8 mouse cellular contexts compared by ENCODE assay signal in the genomic region with DNA sequence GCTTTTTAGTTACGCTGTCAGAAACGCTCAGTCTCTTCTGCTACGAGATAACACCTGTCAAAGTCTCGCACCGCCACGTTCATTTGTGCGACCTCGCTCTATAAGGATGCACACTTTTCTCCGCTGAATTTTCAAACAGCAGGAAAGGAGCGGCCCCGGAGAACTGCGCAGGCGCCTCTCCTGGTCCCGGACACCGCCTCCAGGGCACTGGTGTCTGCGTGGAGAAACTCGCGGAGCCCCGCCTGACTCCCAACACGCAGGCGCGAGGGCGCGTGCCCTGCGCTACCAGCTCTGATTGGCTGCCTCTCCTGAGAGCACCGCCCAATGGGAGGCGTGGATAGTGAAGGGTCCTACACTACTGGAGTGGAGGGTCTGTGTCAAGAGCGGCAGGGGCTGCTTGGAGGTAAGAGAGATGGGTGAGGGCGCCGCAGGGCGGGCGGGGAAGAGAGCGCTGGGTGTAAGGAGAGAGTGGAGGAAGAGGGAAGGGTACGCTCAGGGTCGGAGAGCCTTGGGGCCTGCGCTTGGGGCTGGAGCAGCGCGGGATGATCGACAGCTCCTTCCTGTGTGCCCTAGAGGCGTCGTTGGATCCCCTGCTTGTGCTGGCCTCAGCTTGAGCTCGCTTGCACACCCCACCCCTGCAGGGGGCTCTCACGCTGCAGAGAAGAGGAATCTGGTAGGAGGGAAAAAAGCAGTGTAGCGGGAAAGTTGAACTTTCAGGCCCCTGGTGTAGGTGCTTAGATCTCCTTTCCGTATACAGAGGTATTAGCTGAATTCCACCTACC. TPM values are rescaled to one million over a fixed set of nuclear protein-coding genes. Genes with fewer than 3 reads are reported as not detected.
DNase-seq lines count a peak whose midpoint lies in the region; ATAC-seq and TF ChIP-seq lines count a peak whose summit lies in the region.

A gene (plus strand): TSS at position 324 of the 782 bp plus-strand sequence.

- H3K27ac ChIP-seq in forebrain, postnatal 0 days (ENCODE audit: low read depth, low read length), result peak within 1 kb of the TSS; percentile 88
- H3K27ac ChIP-seq in lung, embryonic 15.5 days, result peak within 1 kb of the TSS; percentile 95

- ATAC-seq in G1E (ENCODE audit: extremely low read depth, insufficient number of reproducible peaks, low FRiP score, poor library complexity, severe bottlenecking), result peak; percentile 70
- ATAC-seq in forebrain, postnatal 0 days, result peak; percentile 98
- peak; percentile 94 for ATAC-seq in lung, embryonic 15.5 days (ENCODE audit: borderline replicate concordance, extremely low read depth, low FRiP score, low TSS enrichment)

- no peaks in the 10 kb centered on the region for H3K9me3 ChIP-seq in G1E (replicated peaks)
- no peaks in the 10 kb centered on the region for H3K9me3 ChIP-seq in forebrain, postnatal 0 days (ENCODE audit: low read length)
- H3K9me3 ChIP-seq in lung, embryonic 15.5 days, result no peaks in the 10 kb centered on the region

- no peaks in the 10 kb centered on the region for H3K27me3 ChIP-seq in G1E (ENCODE audit: insufficient read depth, low read length)
- no peaks in the 10 kb centered on the region for H3K27me3 ChIP-seq in forebrain, postnatal 0 days (ENCODE audit: insufficient read depth, low read length)
- 0 out of 2 replicates have a peak, but pooled peaks cover 3% of the 10 kb centered on the region for H3K27me3 ChIP-seq in lung, embryonic 15.5 days

- peak within 1 kb of the TSS; percentile 90 for H3K4me3 ChIP-seq in G1E (ENCODE audit: low read depth, low read length)
- H3K4me3 ChIP-seq in forebrain, postnatal 0 days (ENCODE audit: low read depth, low read length), result peak within 1 kb of the TSS; percentile 67
- peak within 1 kb of the TSS; percentile 85 for H3K4me3 ChIP-seq in lung, embryonic 15.5 days

- H3K4me2 ChIP-seq in forebrain, postnatal 0 days (ENCODE audit: low read depth), result peak within 1 kb of the TSS; percentile 96
- peak within 1 kb of the TSS; percentile 86 for H3K4me2 ChIP-seq in lung, embryonic 15.5 days

- DNase-seq in G1E (ENCODE audit: low spot score), result peak; percentile 96
- peak; percentile 97 to 99 for DNase-seq in cerebellum, adult 18-20 months
- DNase-seq in forebrain, postnatal 0 days, result peak; percentile 99
- peak; percentile 98 for DNase-seq in heart, postnatal 4 days
- peak; percentile 97 for DNase-seq in layer of hippocampus, adult 8-10 months (ENCODE audit: low spot score in 2 of 2)
- peak; percentile 98 for DNase-seq in ovary, adult 18-20 months (ENCODE audit: low spot score)
- DNase-seq in thymus, postnatal 0 days (ENCODE audit: low spot score), result peak; percentile 99

- H3K9ac ChIP-seq in forebrain, postnatal 0 days, result peak within 1 kb of the TSS; percentile 79
- H3K9ac ChIP-seq in lung, embryonic 15.5 days, result peak within 1 kb of the TSS; percentile 86

- peaks cover 55% of the 10 kb centered on the region for H3K36me3 ChIP-seq in G1E (replicated peaks)
- H3K36me3 ChIP-seq in forebrain, postnatal 0 days (ENCODE audit: insufficient read depth), result peaks cover 20% of the 10 kb centered on the region
- H3K36me3 ChIP-seq in lung, embryonic 15.5 days, result peaks cover 21% of the 10 kb centered on the region

- no peak for TF ChIP-seq CTCF in G1E (IDR thresholded peaks at IDR 0.05; ENCODE audit: low read depth, low read length)
- peak; percentile 33 for TF ChIP-seq CTCF in forebrain, postnatal 0 days (IDR thresholded peaks at IDR 0.05; ENCODE audit: low read depth)

- peaks cover 79% of the 10 kb centered on the region for H3K4me1 ChIP-seq in G1E (ENCODE audit: insufficient read depth, low read depth, low read length)
- H3K4me1 ChIP-seq in forebrain, postnatal 0 days (ENCODE audit: insufficient read depth), result peaks cover 12% of the 10 kb centered on the region
- peaks cover 39% of the 10 kb centered on the region for H3K4me1 ChIP-seq in lung, embryonic 15.5 days

- under 1% methylated on average over 45 of the region's 45 CpGs for WGBS in forebrain, postnatal 0 days
- WGBS in lung, embryonic 15.5 days, result under 1% methylated on average over 45 of the region's 45 CpGs

RNA-seq across cellular contexts. Expression of the gene that starts here (rescaled TPM):
- total RNA-seq in G1E (2014; fragmentation: Nextera tagmentation), result 20.4 and 20.8 TPM in 2 replicates
- 8.8 and 9.9 TPM in 2 replicates for total RNA-seq in G1E (2017)
- polyA plus RNA-seq in G1E (2012), result 27.6 and 28.7 TPM in 2 replicates
- total RNA-seq in forebrain, postnatal 0 days (2014; rRNA removed), result 5.0 and 8.3 TPM in 2 replicates
- 0.59 and 0.98 TPM in 2 replicates for polyA plus RNA-seq in forebrain, postnatal 0 days (2015; fragmentation: Nextera tagmentation; extraction: Ambion mirVana)
- 10 to 100 TPM in 1 of 2 experiments, 1 to 10 TPM in 1; 9.9 to 10.2 TPM for total RNA-seq in heart, postnatal 4 days (2021)
- total RNA-seq in layer of hippocampus, adult 8-10 months (2022), result 10 to 100 TPM; 11.2 to 12.5 (median 11.7) TPM
- polyA plus RNA-seq in lung, embryonic 15.5 days (2015; fragmentation: Nextera tagmentation; extraction: Ambion mirVana), result 3.0 and 3.6 TPM in 2 replicates
- 2.7 and 3.1 TPM in 2 replicates for polyA plus RNA-seq in thymus, postnatal 0 days (2015; fragmentation: Nextera tagmentation; extraction: Ambion mirVana)

Comparison
In these comparisons a context has a peak if more than half of its experiments do, and no peak if none do; other contexts are left out.
1. Peak in every context shown above with its lines: DNase-seq, ATAC-seq, H3K4me3 ChIP-seq and H3K27ac ChIP-seq.